Mouse (Mus musculus) cerebellum, adult 2 months (tissue): ENCODE measurements at regions not wholly inside any gene's neighbourhood (a gene's known extent, or its start where the extent isn't known, plus 50 kb on each side); places are given as distances from the start of the nearest gene placed in this dataset.

Source experiments
- CTCF ChIP-seq: fragments of 200-500 bp; IDR thresholded peaks from 2 replicates; pipeline ENCODE4 v1.5.1; 2011; ENCODE audit warnings: low read depth, mild to moderate bottlenecking, control low read depth, low read length, moderate library complexity, borderline replicate concordance; ENCODE audit not compliant: insufficient read depth
- POLR2A ChIP-seq: fragments of 200-500 bp; IDR thresholded peaks from 2 replicates; pipeline ENCODE4 v1.6.1; 2011; ENCODE audit warnings: low read length, control low read depth, borderline replicate concordance; ENCODE audit not compliant: insufficient read depth

DNA sequence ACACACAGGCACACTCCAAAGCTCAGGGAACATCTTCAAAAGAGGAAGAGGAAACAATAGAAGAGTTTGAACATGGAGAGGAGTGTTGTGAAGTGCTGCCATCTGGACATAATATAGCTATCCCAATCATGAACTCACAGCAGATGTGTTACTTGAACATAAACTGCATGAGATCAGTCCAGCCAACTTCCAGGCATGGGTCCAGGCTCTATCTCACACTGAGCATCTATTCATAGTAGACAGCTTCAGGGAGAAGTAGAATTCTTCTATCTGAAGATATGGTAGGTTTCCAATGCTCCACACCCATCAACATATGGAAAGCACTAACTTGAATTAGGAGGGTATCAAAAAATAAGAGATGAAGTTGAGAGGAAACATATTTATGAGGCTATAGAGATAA is 167.4 kb upstream of the Dab2 start:
- TF ChIP-seq CTCF, result no peak
- TF ChIP-seq POLR2A, result no peak
